Mouse (Mus musculus) ES-E14 (cell line): ENCODE results near the gene Acvr1b.

ENCODE experiments used
- HCFC1 ChIP-seq: IDR thresholded peaks from 2 replicates; pipeline ENCODE4 v1.6.1; 2012; ENCODE audit warnings: low read length, inconsistent platforms, borderline replicate concordance; ENCODE audit not compliant: insufficient read depth
- MAFK ChIP-seq: IDR thresholded peaks from 2 replicates; pipeline ENCODE4 v1.6.1; 2014; ENCODE audit warnings: mild to moderate bottlenecking, low read depth, low read length, inconsistent platforms; ENCODE audit not compliant: insufficient read depth
- ZNF384 ChIP-seq: IDR thresholded peaks from 2 replicates; pipeline ENCODE4 v1.6.1; 2012; ENCODE audit warnings: low read depth, low read length, inconsistent platforms

DNA sequence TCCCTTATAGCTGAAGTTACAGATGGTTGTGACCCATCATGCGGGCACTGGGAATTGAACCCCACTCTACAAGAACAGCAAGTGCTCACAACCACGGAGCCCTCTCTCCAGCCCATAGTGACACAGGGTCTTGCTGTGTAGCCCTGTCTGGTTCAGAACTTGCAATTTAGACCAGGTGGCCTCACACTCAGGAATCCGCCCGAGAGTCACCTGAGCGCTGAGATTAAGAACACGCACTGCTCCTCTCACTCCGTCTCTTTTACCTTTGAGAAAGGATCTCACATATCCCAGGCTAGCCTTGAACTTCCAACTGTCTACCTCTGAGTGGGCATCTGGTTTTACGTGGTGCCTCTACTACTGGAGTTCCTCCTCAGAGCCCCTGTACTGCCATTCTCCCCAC lies 10.4 kb downstream of the Acvr1b start:
- TF ChIP-seq HCFC1 (no peak), ZNF384 (no peak), MAFK (no peak)
